Mouse (Mus musculus) kidney, postnatal 25 days (tissue): ENCODE results near the gene Psmc6.

ENCODE experiments used
- DNase-seq, 2 experiments: peaks; one replicate each; pipeline ENCODE4 v3.0.0; 2021; ENCODE audit warnings: mixed read lengths in 2 of 2

The Psmc6 gene

GRCm38 (mm10) chr14:45364211-45365195 lies 34.9 kb downstream of the Psmc6 start:
- DNase-seq = peak in 1 of 2 experiments; percentile 42

- no peak for DNase-seq
Observed at GRCm38 (mm10) chr14:45365196-45365587, 35.6 kb downstream of the Psmc6 start.

GRCm38 (mm10) chr14:45378771-45379170 lies 49.2 kb downstream of the Psmc6 start:
- peak; percentile 59 to 66 for DNase-seq

GRCm38 (mm10) chr14:45380756-45381155 lies 51.2 kb downstream of the Psmc6 start:
- no peak for DNase-seq

- DNase-seq = no peak
Observed at GRCm38 (mm10) chr14:45382912-45383311, 53.3 kb downstream of the Psmc6 start.

GRCm38 (mm10) chr14:45385596-45385995 lies 56.0 kb downstream of the Psmc6 start:
- DNase-seq = no peak

DNA sequence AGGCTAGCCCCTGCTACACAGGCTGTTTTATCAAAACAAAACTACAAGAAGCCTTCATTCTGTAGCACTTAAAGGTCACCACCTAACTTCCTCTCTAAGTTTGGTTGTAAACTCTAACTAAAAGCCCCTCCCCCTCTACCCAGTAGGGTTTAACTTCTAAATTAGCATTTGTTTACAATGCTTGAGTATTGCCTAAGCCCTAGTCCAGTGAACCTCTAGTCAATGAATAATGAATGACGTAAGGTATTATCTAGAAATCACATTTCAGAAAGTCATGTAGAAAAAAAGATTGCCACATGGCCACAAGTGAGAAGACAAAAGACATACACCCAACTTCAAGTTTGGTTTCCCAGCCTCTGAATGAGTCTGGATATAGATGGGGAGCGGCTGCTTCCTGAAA lies 57.9 kb downstream of the Psmc6 start:
- peak in 1 of 2 experiments; percentile 13 for DNase-seq

- DNase-seq = peak; percentile 94 to 98
Observed at GRCm38 (mm10) chr14:45388345-45389181, 59.0 kb downstream of the Psmc6 start.

DNA sequence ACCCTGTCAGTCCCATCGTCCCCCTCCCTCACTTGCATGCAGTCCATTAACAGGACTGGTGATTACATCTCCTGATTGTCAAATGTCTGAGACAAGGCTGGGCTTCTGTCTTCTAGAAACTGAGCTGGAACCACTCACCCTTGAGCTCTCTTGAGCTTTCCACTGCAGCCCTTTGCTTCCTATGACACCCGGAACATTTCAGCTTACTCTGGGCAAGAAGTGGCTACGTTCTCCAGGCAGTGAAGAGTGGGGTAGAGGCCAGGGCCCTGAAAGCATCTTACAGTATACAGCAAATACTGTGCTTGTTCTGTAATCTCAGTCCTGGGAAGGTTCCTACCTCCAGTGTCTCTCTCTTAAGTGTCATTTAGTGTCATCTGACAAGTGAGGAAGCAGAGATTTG lies 59.6 kb downstream of the Psmc6 start:
- DNase-seq = no peak
